Mouse (Mus musculus) right cerebral cortex, postnatal 25 days (tissue): ENCODE data around the gene Yars.
A peak's percentile ranks its signal among the peaks of the same experiment; 100 is the strongest.

Source experiments
- DNase-seq: peaks from one replicate; pipeline ENCODE4 v3.0.0; 2022

Gene Yars

GRCm38 (mm10) chr4:129256450-129257380 is 67.2 kb downstream of the Yars start:
- DNase-seq = no peak

- no peak for DNase-seq
Observed at GRCm38 (mm10) chr4:129259101-129259500, 69.5 kb downstream of the Yars start.

- no peak for DNase-seq
Observed at GRCm38 (mm10) chr4:129260678-129261077, 71.1 kb downstream of the Yars start.

- DNase-seq = no peak
Observed at GRCm38 (mm10) chr4:129261196-129261595, 71.6 kb downstream of the Yars start, which contains the start of gene C77080. Gene C77080 (minus strand): TSS chr4:129261404.

DNA sequence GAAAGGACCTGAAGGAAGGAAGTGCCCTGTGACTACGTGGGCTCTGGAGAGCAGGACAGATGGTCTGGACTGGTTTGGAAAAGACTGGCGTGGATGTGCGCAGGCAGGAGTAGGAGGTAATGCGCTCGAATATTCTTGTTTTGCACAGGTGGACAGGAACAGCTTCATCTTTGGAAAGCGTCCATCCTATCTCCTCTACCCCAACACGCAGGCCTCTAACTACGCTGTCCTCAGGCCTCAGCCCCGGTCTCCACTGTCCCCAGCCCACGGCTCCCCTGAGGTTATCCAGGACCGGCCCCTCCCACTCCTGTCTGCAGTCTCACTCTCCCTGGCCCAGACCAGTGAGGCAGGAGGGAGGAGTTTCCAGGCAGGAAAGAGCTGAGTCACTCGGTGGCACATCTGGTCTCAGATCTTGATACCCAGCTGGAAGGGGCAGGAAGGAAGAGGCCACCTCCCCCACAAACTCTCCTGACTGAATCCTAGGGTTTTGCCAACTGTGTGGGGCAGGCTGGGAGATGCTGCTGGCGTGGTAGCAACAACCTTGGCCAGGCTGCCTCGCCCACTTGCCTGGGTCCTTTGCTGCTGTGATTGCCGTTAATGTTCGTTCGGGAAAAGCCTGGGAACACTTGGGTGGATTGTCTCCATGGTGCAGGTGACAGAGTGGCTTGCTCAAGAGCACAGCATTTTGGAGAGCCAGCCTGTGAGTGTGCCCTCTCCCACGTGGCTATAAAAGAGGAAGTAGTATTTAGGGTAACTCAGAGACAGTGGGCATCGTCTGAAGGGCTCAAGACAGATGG is 73.9 kb downstream of the Yars start:
- peak; percentile 64 for DNase-seq

- DNase-seq = no peak
Observed at GRCm38 (mm10) chr4:129266191-129266590, 76.6 kb downstream of the Yars start.

GRCm38 (mm10) chr4:129266821-129267220 is 77.3 kb downstream of the Yars start:
- DNase-seq = no peak

DNA sequence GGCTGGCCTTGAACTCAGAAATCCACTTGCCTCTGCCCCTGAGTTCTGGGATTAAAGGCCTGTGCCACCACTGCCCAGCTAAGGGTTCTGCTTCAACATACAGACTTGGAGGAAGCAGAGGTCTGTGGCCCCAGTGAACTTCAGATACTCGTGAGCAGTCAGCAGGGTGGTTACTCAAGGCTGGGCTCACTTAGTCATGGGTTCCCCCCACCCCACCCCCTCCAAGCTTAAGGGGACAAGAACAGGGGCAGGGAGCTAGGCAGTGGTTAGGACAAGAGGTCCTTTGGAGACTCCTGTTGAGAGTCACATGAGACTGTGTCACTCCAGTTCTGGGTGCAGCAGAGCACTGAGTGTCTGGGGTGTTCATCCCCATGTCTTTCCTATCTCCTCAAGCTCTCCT is 79.1 kb downstream of the Yars start:
- no peak for DNase-seq
